Mouse (Mus musculus) G1E-ER4 (cell line): ENCODE results near the gene Slc8a1. TPM values are rescaled to one million over a fixed set of nuclear protein-coding genes. Genes with fewer than 3 reads are reported as not detected.

Source experiments
- GATA1 ChIP-seq: IDR thresholded peaks from one replicate; pipeline ENCODE4 v1.8.0; 2012; ENCODE audit warnings: low read length, inconsistent platforms
- polyA plus RNA-seq: library from polyadenylated mRNA; stranded (reverse); fragments of >175 nt; gene quantifications from 2 replicates; pipeline ENCODE4 v1.2.3, GENCODE M21; 2012

Gene Slc8a1
- polyA plus RNA-seq, 1 experiment, result not detected

DNA sequence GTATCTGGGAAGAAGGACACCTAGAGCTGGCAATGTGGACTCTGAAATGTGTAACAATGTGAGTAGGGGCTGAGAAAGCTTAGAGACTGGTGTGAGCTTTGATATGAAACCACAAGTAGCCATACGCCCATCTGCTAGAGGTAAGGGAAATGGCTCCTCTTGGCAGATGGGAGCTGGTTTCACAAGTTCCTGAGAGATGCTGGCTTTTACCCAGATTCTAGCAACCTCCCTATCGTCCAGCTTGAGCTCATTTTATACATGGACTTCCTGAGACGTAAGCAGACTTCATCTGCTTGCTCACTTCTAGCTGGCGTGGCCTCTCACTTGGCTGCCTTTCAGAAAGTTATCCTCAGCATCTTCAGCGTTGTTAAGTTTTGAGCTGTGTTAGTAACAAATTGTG, 119.7 kb downstream of the Slc8a1 start:
- no peak for TF ChIP-seq GATA1

- TF ChIP-seq GATA1, result no peak
Measured at GRCm38 (mm10) chr17:81616326-81616725, 121.9 kb downstream of the Slc8a1 start.

GRCm38 (mm10) chr17:81615391-81615790, 122.8 kb downstream of the Slc8a1 start:
- TF ChIP-seq GATA1, result no peak

- no peak for TF ChIP-seq GATA1
Measured at GRCm38 (mm10) chr17:81607515-81607914, 130.7 kb downstream of the Slc8a1 start.

GRCm38 (mm10) chr17:81606084-81606483, 132.1 kb downstream of the Slc8a1 start:
- no peak for TF ChIP-seq GATA1

DNA sequence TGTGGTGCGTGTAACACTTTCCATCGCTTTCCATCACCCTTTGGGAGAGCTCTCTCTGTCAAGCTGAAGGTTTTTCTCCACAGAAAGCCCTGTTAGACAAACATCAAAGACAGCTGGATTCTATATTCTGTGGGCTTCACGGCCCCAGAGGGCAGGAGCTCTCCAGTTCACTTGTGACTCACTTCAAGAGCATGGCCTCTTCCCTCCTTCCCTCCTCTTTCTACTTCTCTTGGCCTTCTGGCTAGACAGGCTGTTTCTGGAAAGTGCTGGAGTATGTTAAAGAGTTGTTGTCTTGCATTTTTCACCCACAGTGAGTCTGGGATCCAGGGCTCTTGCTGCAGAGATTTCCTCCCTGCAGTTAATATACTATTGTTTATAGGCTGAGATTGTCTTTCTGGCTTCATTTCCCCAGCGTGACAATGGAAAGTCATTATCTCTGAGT, 132.9 kb downstream of the Slc8a1 start:
- TF ChIP-seq GATA1, result no peak

DNA sequence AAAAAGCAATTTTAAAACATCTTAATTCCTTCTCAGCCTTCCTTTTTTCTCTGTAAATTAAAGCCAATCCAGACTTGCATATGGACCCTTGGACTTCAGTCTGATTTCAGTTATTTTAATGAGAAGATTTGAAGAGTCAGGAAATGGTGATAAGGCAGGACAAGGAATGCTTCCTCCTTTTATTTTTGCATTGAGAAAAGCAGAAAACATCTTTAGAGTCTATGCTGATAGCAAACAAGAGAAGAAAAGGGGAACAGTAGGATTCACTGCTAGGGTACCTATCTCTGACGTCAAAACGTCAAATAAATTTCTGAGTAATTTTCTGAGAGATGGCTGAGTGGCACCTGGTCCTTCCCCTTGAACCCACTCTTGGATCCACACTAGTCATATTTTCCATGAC, 139.1 kb downstream of the Slc8a1 start:
- TF ChIP-seq GATA1, result no peak

GRCm38 (mm10) chr17:81589791-81590190, 148.4 kb downstream of the Slc8a1 start:
- TF ChIP-seq GATA1, result no peak

DNA sequence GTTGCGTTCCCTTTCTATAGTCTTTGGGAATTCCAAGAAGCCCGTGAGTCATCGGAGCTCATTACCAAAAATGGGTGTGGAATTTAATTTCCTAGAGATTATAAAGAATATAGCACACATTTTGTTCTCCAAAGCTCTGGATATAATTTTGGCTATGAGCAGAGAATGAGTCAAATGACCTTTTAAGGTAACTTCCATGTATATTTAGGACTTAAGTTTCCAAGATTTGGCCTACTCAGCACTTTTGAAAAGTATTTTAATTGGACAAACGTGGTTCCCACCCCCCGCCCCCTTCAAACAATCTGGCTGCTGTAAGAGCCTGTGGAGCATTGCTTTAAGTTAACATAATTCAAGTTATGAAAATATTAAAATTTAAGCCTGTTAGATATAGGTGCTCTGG, 151.4 kb downstream of the Slc8a1 start:
- no peak for TF ChIP-seq GATA1

DNA sequence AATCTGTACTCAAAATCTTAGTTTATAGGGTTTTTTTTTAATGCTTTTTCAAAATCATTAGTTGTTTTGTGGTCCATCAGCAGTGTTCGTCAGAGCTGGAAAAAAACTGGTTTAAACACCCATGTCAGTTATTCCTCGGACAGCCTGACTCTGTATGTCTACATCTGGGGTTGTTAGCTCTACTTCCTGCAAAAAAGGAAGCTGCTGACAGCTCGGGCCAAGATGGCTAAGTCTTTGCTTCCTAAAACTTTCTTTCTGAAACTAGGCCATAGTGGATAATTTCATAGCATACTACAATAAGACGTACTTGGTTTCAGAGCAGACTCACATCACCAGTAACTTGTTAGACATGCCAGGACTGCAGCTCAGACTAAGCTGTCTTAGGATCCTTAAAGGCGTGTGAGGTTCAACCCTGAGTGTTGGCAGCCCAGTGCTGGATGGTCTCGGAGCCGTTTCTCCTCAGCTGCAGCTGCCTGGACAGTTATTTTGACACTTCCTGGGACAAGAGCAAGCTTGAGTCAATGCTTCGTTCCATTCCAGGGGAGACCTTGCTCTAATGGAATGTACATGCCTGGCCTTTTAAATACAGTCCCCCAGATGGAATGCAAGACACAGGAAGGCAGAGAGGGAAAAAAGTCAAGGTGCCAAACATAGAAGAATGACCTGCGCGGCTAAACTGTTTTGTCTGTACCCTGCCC, 158.3 kb downstream of the Slc8a1 start:
- TF ChIP-seq GATA1, result no peak

DNA sequence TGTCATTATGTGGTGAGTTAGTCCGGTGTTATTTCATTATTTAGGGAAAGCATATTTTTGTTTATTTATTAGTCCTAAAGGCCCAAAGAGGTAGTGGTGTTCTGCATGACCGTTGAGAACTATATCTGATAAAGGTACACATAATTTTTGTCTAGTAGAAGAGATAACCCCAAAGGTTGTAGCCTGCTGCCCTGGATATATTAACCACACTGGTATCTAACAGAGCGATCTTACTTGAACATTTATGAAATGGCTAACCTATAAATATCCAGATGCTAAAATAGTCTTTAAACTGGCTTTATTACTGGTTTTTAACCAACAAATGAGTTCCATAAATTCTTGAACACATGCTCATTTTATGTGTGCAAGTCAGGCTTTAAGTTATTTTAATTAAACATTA, 161.3 kb downstream of the Slc8a1 start:
- TF ChIP-seq GATA1, result no peak

GRCm38 (mm10) chr17:81565634-81566372, 172.4 kb downstream of the Slc8a1 start:
- no peak for TF ChIP-seq GATA1

GRCm38 (mm10) chr17:81554052-81554734, 184.0 kb downstream of the Slc8a1 start:
- no peak for TF ChIP-seq GATA1

DNA sequence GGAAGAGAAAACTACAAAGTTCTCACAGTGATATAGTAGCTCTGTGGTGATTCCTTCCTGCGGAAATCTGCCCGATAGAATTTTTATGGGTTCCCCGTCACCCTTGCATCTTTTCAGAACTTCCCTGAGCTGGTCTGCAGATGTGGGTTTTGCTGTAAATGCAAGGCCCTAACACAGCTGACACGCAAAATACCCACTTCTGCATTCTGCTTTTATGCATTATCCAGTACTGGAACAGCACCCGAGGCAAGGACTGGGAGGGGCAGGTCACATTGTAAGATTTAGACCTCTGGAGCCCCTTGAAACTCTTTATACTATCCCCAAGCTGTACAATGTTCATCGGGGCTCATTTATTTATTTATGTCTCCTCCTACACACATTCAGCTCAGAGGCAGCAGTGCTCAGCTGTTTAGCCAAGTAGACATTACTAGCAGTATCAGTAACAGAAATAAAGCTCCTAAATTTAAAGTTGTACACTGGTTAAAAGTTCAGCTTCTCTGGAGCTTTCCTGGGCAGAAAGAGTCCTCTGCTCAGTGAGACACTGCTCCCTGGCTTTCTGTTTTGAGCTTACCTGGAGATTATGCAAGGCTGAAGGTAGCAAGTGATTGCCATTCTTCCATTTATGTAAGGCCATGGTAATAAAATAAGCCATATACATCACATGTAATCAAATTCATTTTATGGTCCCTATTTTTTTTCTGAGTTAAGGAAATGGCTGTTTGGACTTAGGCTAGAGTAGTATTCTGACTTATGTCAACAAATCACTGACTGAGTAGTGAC, 186.1 kb downstream of the Slc8a1 start:
- no peak for TF ChIP-seq GATA1

- no peak for TF ChIP-seq GATA1
Measured at GRCm38 (mm10) chr17:81550864-81551263, 187.3 kb downstream of the Slc8a1 start.

- no peak for TF ChIP-seq GATA1
Measured at GRCm38 (mm10) chr17:81548016-81548415, 190.2 kb downstream of the Slc8a1 start.
